Mouse (Mus musculus) liver, adult 2 months (tissue): Measurements from ENCODE around the gene 4930519G04Rik. TPM values are rescaled to one million over a fixed set of nuclear protein-coding genes. Genes with fewer than 3 reads are reported as not detected.
A peak's percentile ranks its signal among the peaks of the same experiment; 100 is the strongest.

Source experiments
- DNase-seq: peaks from one replicate; pipeline ENCODE4 v3.0.0-alpha.2; 2011; ENCODE audit warnings: low read depth, low spot score; ENCODE audit errors: extremely low read depth
- H3K27ac ChIP-seq: fragments of 200-500 bp; replicated peaks from 2 replicates; pipeline ENCODE4 v1.5.1; 2012; ENCODE audit warnings: low read depth, mild to moderate bottlenecking, control low read depth, inconsistent platforms, low read length; ENCODE audit not compliant: insufficient read depth
- H3K27me3 ChIP-seq: fragments of 200-500 bp; 2 replicates; pipeline ENCODE4 v1.6.1; 2012; ENCODE audit warnings: mild to moderate bottlenecking, moderate library complexity, low read length, inconsistent platforms; ENCODE audit not compliant: control insufficient read depth, insufficient read depth
- H3K36me3 ChIP-seq: fragments of 200-500 bp; 2 replicates; pipeline ENCODE4 v1.6.1; 2012; ENCODE audit warnings: low read length, inconsistent platforms; ENCODE audit not compliant: control insufficient read depth, insufficient read depth
- H3K4me1 ChIP-seq: fragments of 200-500 bp; 2 replicates; pipeline ENCODE4 v1.6.1; 2011; ENCODE audit warnings: low read length; ENCODE audit not compliant: control insufficient read depth, insufficient read depth
- H3K4me3 ChIP-seq: fragments of 200-500 bp; 2 replicates; pipeline ENCODE4 v1.5.1; 2011; ENCODE audit warnings: low read depth, mild to moderate bottlenecking, control low read depth, low read length, moderate library complexity; ENCODE audit not compliant: insufficient read depth
- H3K79me2 ChIP-seq: fragments of 200-500 bp; 2 replicates; pipeline ENCODE4 v1.6.1; 2012; ENCODE audit warnings: inconsistent platforms, mild to moderate bottlenecking, low read length, moderate library complexity; ENCODE audit not compliant: control insufficient read depth, insufficient read depth
- H3K9ac ChIP-seq: fragments of 200-500 bp; 2 replicates; pipeline ENCODE4 v1.6.1; 2012; ENCODE audit warnings: low read depth, mild to moderate bottlenecking, control low read depth, inconsistent platforms, low read length
- CTCF ChIP-seq: fragments of 200-500 bp; IDR thresholded peaks from 2 replicates; pipeline ENCODE4 v1.5.1; 2011; ENCODE audit warnings: low read depth, low read length, control low read depth
- POLR2A ChIP-seq: fragments of 200-500 bp; IDR thresholded peaks from 2 replicates; pipeline ENCODE4 v1.6.1; 2011; ENCODE audit warnings: low read length, control low read depth; ENCODE audit not compliant: insufficient read depth; ENCODE audit errors: extremely low read depth
- WGBS: fragments of 180-500 bp; shearing (Covaris S2); methylation state at CpG from one replicate; pipeline ENCODE4 v1.1.7; 2018; 5-methylcytosine and 5-hydroxymethylcytosine counted together
- polyA plus RNA-seq: library from polyadenylated mRNA; depleted of rRNA; stranded (reverse); fragments of >200 nt; gene quantifications from 2 replicates; pipeline ENCODE4 v1.2.3, GENCODE M21; 2012; rRNA removed
- total RNA-seq: library from RNA; depleted of rRNA; stranded (reverse); fragments of >200 nt; gene quantifications from 2 replicates; pipeline ENCODE4 v1.2.3, GENCODE M21; 2014; rRNA removed

4930519G04Rik gene
- total and polyA plus RNA-seq, 2 experiments = not detected

- no peaks in the 10 kb centered on the region for H3K27me3 ChIP-seq
- WGBS = 30% methylated on average over 8 of the region's 8 CpGs
- TF ChIP-seq CTCF = no peak
- no peak for TF ChIP-seq POLR2A
- H3K36me3 ChIP-seq = peaks cover 3% of the 10 kb centered on the region; the same call in 1 of the 2 replicates
- H3K79me2 ChIP-seq = no peaks in the 10 kb centered on the region
- peak; percentile 92 for DNase-seq
- H3K9ac ChIP-seq = no peak overlapping the region
- peak overlapping the region; percentile 72 for H3K27ac ChIP-seq
- no peak overlapping the region for H3K4me3 ChIP-seq
- peaks cover 12% of the 10 kb centered on the region for H3K4me1 ChIP-seq
Measured at GRCm38 (mm10) chr5:114933206-114933605, 79.7 kb downstream of the 4930519G04Rik start.

Other genes starting within 250 kb of the 4930519G04Rik start
- 0.09 and 0.40 TPM in 2 replicates for gene Trpv4, start 195.2 kb upstream of the 4930519G04Rik start, total RNA-seq
- gene Trpv4, start 195.2 kb upstream of the 4930519G04Rik start, polyA plus RNA-seq = 0.29 and 0.50 TPM in 2 replicates
- gene Gltp, start 162.7 kb upstream of the 4930519G04Rik start, total RNA-seq = 3.1 and 4.4 TPM in 2 replicates
- 5.1 and 7.9 TPM in 2 replicates for gene Gltp, start 162.7 kb upstream of the 4930519G04Rik start, polyA plus RNA-seq
- gene Tchp, start 145.9 kb upstream of the 4930519G04Rik start, total RNA-seq = 0.83 and 1.4 TPM in 2 replicates
- gene Tchp, start 145.9 kb upstream of the 4930519G04Rik start, polyA plus RNA-seq = 2.1 and 4.0 TPM in 2 replicates
- 11.4 and 14.7 TPM in 2 replicates for gene Ankrd13a, start 79.0 kb upstream of the 4930519G04Rik start, total RNA-seq
- gene Ankrd13a, start 79.0 kb upstream of the 4930519G04Rik start, polyA plus RNA-seq = 15.9 and 19.1 TPM in 2 replicates
- 11.0 and 13.2 TPM in 2 replicates for gene Git2, start 78.1 kb upstream of the 4930519G04Rik start, total RNA-seq
- 11.1 and 11.8 TPM in 2 replicates for gene Git2, start 78.1 kb upstream of the 4930519G04Rik start, polyA plus RNA-seq
- 2.0 and 2.1 TPM in 2 replicates for gene 1500011B03Rik, start 30.2 kb upstream of the 4930519G04Rik start, total RNA-seq
- 4.2 and 7.2 TPM in 2 replicates for gene 1500011B03Rik, start 30.2 kb upstream of the 4930519G04Rik start, polyA plus RNA-seq
- not detected in 2 replicates for gene Gm9936, start 5.0 kb downstream of the 4930519G04Rik start, total RNA-seq
- not detected in 2 replicates for gene Gm9936, start 5.0 kb downstream of the 4930519G04Rik start, polyA plus RNA-seq
- 4.1 and 6.3 TPM in 2 replicates for gene Oasl2, start 43.3 kb downstream of the 4930519G04Rik start, total RNA-seq
- gene Oasl2, start 43.3 kb downstream of the 4930519G04Rik start, polyA plus RNA-seq = 1.5 and 4.2 TPM in 2 replicates
- 5.8 and 6.6 TPM in 2 replicates for gene Oasl1, start 69.6 kb downstream of the 4930519G04Rik start, total RNA-seq
- gene Oasl1, start 69.6 kb downstream of the 4930519G04Rik start, polyA plus RNA-seq = 15.4 and 16.8 TPM in 2 replicates
- gene 2210016L21Rik, start 88.5 kb downstream of the 4930519G04Rik start, total RNA-seq = 3.0 and 5.2 TPM in 2 replicates
- gene 2210016L21Rik, start 88.5 kb downstream of the 4930519G04Rik start, polyA plus RNA-seq = 5.2 and 6.1 TPM in 2 replicates
- gene Hnf1a, start 117.4 kb downstream of the 4930519G04Rik start, total RNA-seq = 6.1 and 9.3 TPM in 2 replicates
- 13.5 and 19.2 TPM in 2 replicates for gene Hnf1a, start 117.4 kb downstream of the 4930519G04Rik start, polyA plus RNA-seq
- 8.7 and 13.1 TPM in 2 replicates for gene Sppl3, start 157.5 kb downstream of the 4930519G04Rik start, total RNA-seq
- 23.7 and 24.0 TPM in 2 replicates for gene Sppl3, start 157.5 kb downstream of the 4930519G04Rik start, polyA plus RNA-seq
- not detected in 2 replicates for gene Gm10401, start 244.6 kb downstream of the 4930519G04Rik start, total RNA-seq
- gene Gm10401, start 244.6 kb downstream of the 4930519G04Rik start, polyA plus RNA-seq = 0.17 TPM in 1 of 2 replicates, not detected in the other